Mouse (Mus musculus): ENCODE measurements around the gene Atp5h. TPM values are rescaled to one million over a fixed set of nuclear protein-coding genes. Genes with fewer than 3 reads are reported as not detected.
"Not testable (repeated sequence)": the region's sequence is repeated elsewhere in the genome, so short reads cannot be mapped to it uniquely, and the experiment has no call there.

The Atp5h gene
- total and polyA plus RNA-seq, 2 experiments from 2014 or later, result 319 to 951 TPM

- 60% methylated on average over 3 of the region's 3 CpGs for WGBS
- Histone ChIP-seq H3K9me3 (ENCODE audit: low read length) (no peaks in the 10 kb centered on the region), H3K4me1 (ENCODE audit: insufficient read depth, low read length) (peaks cover 22% of the 10 kb centered on the region; the same call in 1 of the 2 replicates), H3K27ac (ENCODE audit: low read depth, low read length) (peak overlapping the region; percentile 69), H3K9ac (replicated peaks; ENCODE audit: low read length, poor library complexity, severe bottlenecking) (no peak overlapping the region), H3K36me3 (ENCODE audit: insufficient read depth, low read length) (peaks cover 12% of the 10 kb centered on the region), H3K4me3 (ENCODE audit: low read depth, low read length) (no peak overlapping the region), H3K27me3 (ENCODE audit: insufficient read depth, low read length) (no peaks in the 10 kb centered on the region), H3K4me2 (ENCODE audit: low read depth, low read length, poor library complexity, severe bottlenecking) (no peak overlapping the region)
- TF ChIP-seq CTCF (IDR thresholded peaks at IDR 0.05), result no peak
- DNase-seq (ENCODE audit: low spot score) (no peak), ATAC-seq (ENCODE audit: low FRiP score) (no peak)
Observed at GRCm38 (mm10) chr11:115400126-115400525, 19.6 kb downstream of the Atp5h start.

- H3K27me3 ChIP-seq (ENCODE audit: insufficient read depth, low read length), result no peaks in the 10 kb centered on the region
- no peaks in the 10 kb centered on the region for H3K9me3 ChIP-seq (ENCODE audit: low read length)
- DNase-seq (ENCODE audit: low spot score) (no peak), ATAC-seq (ENCODE audit: low FRiP score) (no peak)
- no peak for TF ChIP-seq CTCF (IDR thresholded peaks at IDR 0.05)
- peaks cover 31% of the 10 kb centered on the region for H3K36me3 ChIP-seq (ENCODE audit: insufficient read depth, low read length)
- H3K4me2 ChIP-seq (ENCODE audit: low read depth, low read length, poor library complexity, severe bottlenecking), result no peak overlapping the region
- 88% methylated on average over 7 of the region's 7 CpGs for WGBS
- no peak overlapping the region for H3K4me3 ChIP-seq (ENCODE audit: low read depth, low read length)
- no peak overlapping the region for H3K27ac ChIP-seq (ENCODE audit: low read depth, low read length)
- no peak overlapping the region for H3K9ac ChIP-seq (replicated peaks; ENCODE audit: low read length, poor library complexity, severe bottlenecking)
- H3K4me1 ChIP-seq (ENCODE audit: insufficient read depth, low read length), result peaks cover 10% of the 10 kb centered on the region; the same call in 1 of the 2 replicates
Observed at GRCm38 (mm10) chr11:115398085-115398484, 21.7 kb downstream of the Atp5h start.

GRCm38 (mm10) chr11:115393721-115394325, 25.9 kb downstream of the Atp5h start:
- DNase-seq (ENCODE audit: low spot score), result peak; percentile 29
- Histone ChIP-seq H3K9me3 (ENCODE audit: low read length) (no peaks in the 10 kb centered on the region), H3K27me3 (ENCODE audit: insufficient read depth, low read length) (no peaks in the 10 kb centered on the region), H3K36me3 (ENCODE audit: insufficient read depth, low read length) (peaks cover 46% of the 10 kb centered on the region), H3K4me2 (ENCODE audit: low read depth, low read length, poor library complexity, severe bottlenecking) (no peak overlapping the region), H3K9ac (replicated peaks; ENCODE audit: low read length, poor library complexity, severe bottlenecking) (no peak overlapping the region), H3K4me1 (ENCODE audit: insufficient read depth, low read length) (no peaks in the 10 kb centered on the region), H3K27ac (ENCODE audit: low read depth, low read length) (no peak overlapping the region), H3K4me3 (ENCODE audit: low read depth, low read length) (no peak overlapping the region)
- ATAC-seq (ENCODE audit: low FRiP score), result no peak
- 68% methylated on average over 34 of the region's 34 CpGs for WGBS
- TF ChIP-seq CTCF (IDR thresholded peaks at IDR 0.05), result no peak

- no peaks in the 10 kb centered on the region for H3K9me3 ChIP-seq (ENCODE audit: low read length)
- 94% methylated on average over 7 of the region's 7 CpGs for WGBS
- TF ChIP-seq CTCF (IDR thresholded peaks at IDR 0.05), result no peak
- no peak overlapping the region for H3K27ac ChIP-seq (ENCODE audit: low read depth, low read length)
- no peak overlapping the region for H3K9ac ChIP-seq (replicated peaks; ENCODE audit: low read length, poor library complexity, severe bottlenecking)
- no peak overlapping the region for H3K4me3 ChIP-seq (ENCODE audit: low read depth, low read length)
- ATAC-seq (ENCODE audit: low FRiP score) (no peak), DNase-seq (ENCODE audit: low spot score) (no peak)
- peaks cover 45% of the 10 kb centered on the region for H3K36me3 ChIP-seq (ENCODE audit: insufficient read depth, low read length)
- no peaks in the 10 kb centered on the region for H3K27me3 ChIP-seq (ENCODE audit: insufficient read depth, low read length)
- no peak overlapping the region for H3K4me2 ChIP-seq (ENCODE audit: low read depth, low read length, poor library complexity, severe bottlenecking)
- H3K4me1 ChIP-seq (ENCODE audit: insufficient read depth, low read length), result no peaks in the 10 kb centered on the region
Observed at GRCm38 (mm10) chr11:115391358-115391757, 28.4 kb downstream of the Atp5h start.

- not testable (repeated sequence) for H3K4me3 ChIP-seq (ENCODE audit: low read depth, low read length); H3K4me2 ChIP-seq (ENCODE audit: low read depth, low read length, poor library complexity, severe bottlenecking); H3K9me3 ChIP-seq (ENCODE audit: low read length); DNase-seq (ENCODE audit: low spot score); ATAC-seq (ENCODE audit: low FRiP score); H3K27ac ChIP-seq (ENCODE audit: low read depth, low read length); H3K9ac ChIP-seq (replicated peaks; ENCODE audit: low read length, poor library complexity, severe bottlenecking); H3K36me3 ChIP-seq (ENCODE audit: insufficient read depth, low read length); H3K27me3 ChIP-seq (ENCODE audit: insufficient read depth, low read length)
- peaks cover 17% of the 10 kb centered on the region for H3K4me1 ChIP-seq (ENCODE audit: insufficient read depth, low read length)
- 91% methylated on average over 3 of the region's 3 CpGs for WGBS
Observed at GRCm38 (mm10) chr11:115386859-115387258, 32.9 kb downstream of the Atp5h start.

GRCm38 (mm10) chr11:115384587-115384986, 35.2 kb downstream of the Atp5h start:
- Histone ChIP-seq H3K36me3 (ENCODE audit: insufficient read depth, low read length) (no peaks in the 10 kb centered on the region; the same call in 1 of the 2 replicates), H3K27me3 (ENCODE audit: insufficient read depth, low read length) (no peaks in the 10 kb centered on the region), H3K9me3 (ENCODE audit: low read length) (no peaks in the 10 kb centered on the region), H3K27ac (ENCODE audit: low read depth, low read length) (0 out of 2 replicates have a peak overlapping the region, but pooled peaks have one; percentile 38), H3K4me2 (ENCODE audit: low read depth, low read length, poor library complexity, severe bottlenecking) (peak overlapping the region; percentile 82), H3K4me3 (ENCODE audit: low read depth, low read length) (no peak overlapping the region), H3K4me1 (ENCODE audit: insufficient read depth, low read length) (peaks cover 17% of the 10 kb centered on the region), H3K9ac (replicated peaks; ENCODE audit: low read length, poor library complexity, severe bottlenecking) (peak overlapping the region; percentile 97)
- WGBS, result 74% methylated on average over 5 of the region's 5 CpGs
- ATAC-seq (ENCODE audit: low FRiP score), result no peak
- no peak for TF ChIP-seq CTCF (IDR thresholded peaks at IDR 0.05)
- no peak for DNase-seq (ENCODE audit: low spot score)

Data from midbrain, postnatal 0 days (tissue).